Mouse (Mus musculus) forebrain, postnatal 0 days (tissue): ENCODE measurements around the gene Dnajc22. TPM values are rescaled to one million over a fixed set of nuclear protein-coding genes. Genes with fewer than 3 reads are reported as not detected.

Source experiments
- ATAC-seq: fragments of 200-750 bp; cut with Nextera tagmentation; 2 replicates; pipeline ENCODE4 v1.8.0; 2017; ENCODE audit warnings: mild to moderate bottlenecking, moderate library complexity
- DNase-seq: peaks from one replicate; pipeline ENCODE4 v3.0.0-alpha.2; 2015
- H3K27ac ChIP-seq: fragments of 300-500 bp; sonication (generic); 2 replicates; pipeline ENCODE4 v1.5.1; 2014; ENCODE audit warnings: low read depth, mild to moderate bottlenecking, antibody characterized with exemption, low read length, moderate library complexity, mixed read lengths
- H3K27me3 ChIP-seq: fragments of 300-500 bp; sonication (generic); 2 replicates; pipeline ENCODE4 v1.6.1; 2014; ENCODE audit warnings: mild to moderate bottlenecking, low read length, mixed read lengths; ENCODE audit not compliant: insufficient read depth
- H3K36me3 ChIP-seq: fragments of 300-500 bp; sonication (generic); 2 replicates; pipeline ENCODE4 v1.6.1; 2014; ENCODE audit warnings: mild to moderate bottlenecking, moderate library complexity; ENCODE audit not compliant: insufficient read depth
- H3K4me1 ChIP-seq: fragments of 300-500 bp; sonication (generic); 2 replicates; pipeline ENCODE4 v1.6.1; 2014; ENCODE audit warnings: antibody characterized with exemption; ENCODE audit not compliant: insufficient read depth
- H3K4me2 ChIP-seq: fragments of 300-500 bp; sonication (generic); 2 replicates; pipeline ENCODE4 v1.6.1; 2014; ENCODE audit warnings: low read depth, mild to moderate bottlenecking, moderate library complexity
- H3K4me3 ChIP-seq: fragments of 300-500 bp; sonication (generic); 2 replicates; pipeline ENCODE4 v1.5.1; 2014; ENCODE audit warnings: low read depth, low read length, mixed read lengths
- H3K9ac ChIP-seq: fragments of 300-500 bp; sonication (generic); 2 replicates; pipeline ENCODE4 v1.6.1; 2014; ENCODE audit warnings: mild to moderate bottlenecking
- H3K9me3 ChIP-seq: fragments of 300-500 bp; sonication (generic); 2 replicates; pipeline ENCODE4 v1.6.1; 2016; ENCODE audit warnings: low read length
- CTCF ChIP-seq: sonication (generic); IDR thresholded peaks from 2 replicates; pipeline ENCODE4 v1.5.1; 2016; ENCODE audit warnings: antibody characterized with exemption, control low read depth, low read depth
- WGBS: fragments of 180-500 bp; shearing (Covaris S2); extraction: QIAGEN DNeasy Blood & Tissue Kit; methylation state at CpG from one replicate; pipeline ENCODE4 v1.1.7; 2014; 5-methylcytosine and 5-hydroxymethylcytosine counted together
- polyA plus RNA-seq: library from polyadenylated mRNA; unstranded; fragments of >200 nt; fragmentation: Nextera tagmentation; extraction: Ambion mirVana; gene quantifications from 2 replicates; pipeline ENCODE4 v1.2.1, GENCODE M21; 2015
- total RNA-seq: library from RNA; depleted of rRNA; stranded (reverse); fragments of >200 nt; gene quantifications from 2 replicates; pipeline ENCODE4 v1.2.3, GENCODE M21; 2014

Gene Dnajc22
- total and polyA plus RNA-seq, 2 experiments from 2014 or later: 0.51 to 0.71 TPM

DNA sequence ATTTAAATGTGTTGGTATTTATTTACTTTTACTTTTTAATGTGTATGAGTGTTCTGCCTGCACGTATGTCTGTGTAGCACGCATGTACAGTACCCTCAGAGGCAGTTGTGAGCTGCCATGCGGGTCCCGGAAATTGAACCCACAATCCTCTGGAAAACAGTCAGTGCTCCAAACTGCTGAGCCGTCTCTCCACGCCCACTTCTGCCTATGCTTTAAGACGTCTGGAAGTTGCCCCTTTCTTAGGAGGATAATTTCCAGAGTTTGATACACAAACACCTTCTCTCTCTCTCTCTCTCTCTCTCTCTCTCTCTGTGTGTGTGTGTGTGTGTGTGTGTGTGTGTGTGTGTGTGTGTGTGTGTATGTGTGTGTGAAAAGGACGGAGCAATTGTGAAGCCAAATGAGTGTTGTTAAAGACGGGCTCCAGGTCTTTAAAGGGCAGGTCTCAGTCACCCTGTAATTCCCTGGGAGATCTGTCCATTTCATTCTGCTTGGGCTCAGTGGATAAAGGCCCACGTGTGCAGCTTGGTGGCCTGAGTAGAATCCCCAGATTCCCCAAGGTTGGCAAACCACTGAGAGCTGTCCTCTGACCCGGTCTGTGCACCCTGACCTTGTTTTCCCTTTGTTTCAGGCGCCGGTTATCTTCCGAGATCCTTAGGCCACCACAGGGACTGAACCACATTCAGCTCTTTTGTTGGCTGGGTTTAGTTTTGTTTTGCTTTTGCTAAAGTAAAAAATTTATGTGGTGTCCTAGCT is 21.5 kb downstream of the Dnajc22 start:
- no peak for TF ChIP-seq CTCF
- Histone ChIP-seq H3K36me3 (no peaks in the 10 kb centered on the region), H3K27me3 (no peaks in the 10 kb centered on the region), H3K27ac (no peak overlapping the region), H3K9me3 (no peaks in the 10 kb centered on the region), H3K4me3 (no peak overlapping the region), H3K4me2 (no peak overlapping the region), H3K9ac (no peak overlapping the region), H3K4me1 (no peaks in the 10 kb centered on the region)
- ATAC-seq (no peak), DNase-seq (no peak)
- WGBS: 53% methylated on average over 14 of the region's 14 CpGs

DNA sequence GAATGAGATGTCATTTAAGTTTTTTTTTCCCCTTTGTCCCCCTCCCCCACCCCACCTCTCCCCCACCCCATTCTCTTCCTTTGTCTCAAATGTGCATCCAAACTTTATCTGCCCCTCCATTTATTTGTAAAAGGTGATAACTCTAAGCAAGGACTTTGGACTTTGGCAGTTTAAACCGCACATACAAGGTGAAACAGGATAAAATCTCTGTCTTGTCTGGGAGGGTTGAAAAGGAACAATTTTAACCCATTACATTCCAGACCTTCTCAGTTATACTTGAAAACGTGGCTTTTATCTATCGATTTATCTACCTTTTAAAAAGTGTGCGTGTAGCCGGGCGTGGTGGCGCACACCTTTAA is 22.1 kb downstream of the Dnajc22 start:
- no peak overlapping the region for H3K4me2 ChIP-seq
- no peak overlapping the region for H3K27ac ChIP-seq
- H3K36me3 ChIP-seq: no peaks in the 10 kb centered on the region
- H3K9ac ChIP-seq: no peak overlapping the region
- no peak overlapping the region for H3K4me3 ChIP-seq
- no peak for ATAC-seq
- no peaks in the 10 kb centered on the region for H3K9me3 ChIP-seq
- TF ChIP-seq CTCF: no peak
- no peaks in the 10 kb centered on the region for H3K27me3 ChIP-seq
- 89% methylated on average over 7 of the region's 7 CpGs for WGBS
- H3K4me1 ChIP-seq: no peaks in the 10 kb centered on the region
- DNase-seq: no peak

DNA sequence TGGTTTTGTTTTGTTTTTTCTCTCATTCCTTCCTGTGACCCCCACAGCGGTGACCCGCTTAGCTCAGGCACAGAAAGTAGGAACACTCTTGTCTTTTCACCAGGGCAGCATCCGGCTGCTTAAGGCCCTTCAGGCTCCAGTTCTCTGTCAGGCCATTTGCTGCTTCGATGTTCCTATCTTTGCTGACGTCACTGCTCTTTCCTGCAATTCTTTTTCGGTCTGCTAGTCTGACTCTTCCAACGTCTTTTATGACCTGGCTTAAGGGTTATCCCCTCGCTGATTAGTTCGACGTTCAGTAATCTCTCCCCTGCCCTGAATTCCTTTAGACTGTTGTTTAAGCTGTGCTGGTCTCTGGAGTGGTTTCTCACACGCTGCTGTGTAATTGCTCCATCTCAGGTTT is 23.6 kb downstream of the Dnajc22 start:
- ATAC-seq (no peak), DNase-seq (no peak)
- Histone ChIP-seq H3K4me2 (no peak overlapping the region), H3K27ac (no peak overlapping the region), H3K9ac (no peak overlapping the region), H3K4me3 (no peak overlapping the region), H3K27me3 (no peaks in the 10 kb centered on the region), H3K36me3 (no peaks in the 10 kb centered on the region), H3K4me1 (no peaks in the 10 kb centered on the region), H3K9me3 (no peaks in the 10 kb centered on the region)
- 62% methylated on average over 11 of the region's 11 CpGs for WGBS
- TF ChIP-seq CTCF: no peak

DNA sequence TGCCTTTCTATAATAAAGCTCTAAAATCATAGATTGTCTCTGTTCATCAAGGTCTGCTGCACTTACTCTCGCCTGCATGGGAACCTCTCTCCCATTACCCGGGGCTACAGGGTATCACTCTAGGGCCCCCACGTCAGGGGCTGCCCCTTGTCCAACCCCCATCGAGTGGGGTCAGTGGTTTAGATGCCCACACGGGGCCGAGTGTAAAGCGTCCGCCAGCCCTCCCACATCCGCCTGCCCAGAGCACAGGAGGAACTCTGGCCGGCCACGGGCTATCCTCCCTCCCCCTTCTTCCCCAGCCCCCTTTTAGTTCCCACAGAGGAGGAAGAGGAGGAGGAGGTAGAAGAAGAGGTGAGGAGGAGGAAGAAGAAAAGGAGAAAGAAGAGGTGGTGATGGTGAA is 27.8 kb downstream of the Dnajc22 start:
- no peak overlapping the region for H3K27ac ChIP-seq
- no peaks in the 10 kb centered on the region for H3K9me3 ChIP-seq
- no peak overlapping the region for H3K4me2 ChIP-seq
- no peak for DNase-seq
- no peaks in the 10 kb centered on the region for H3K27me3 ChIP-seq
- no peaks in the 10 kb centered on the region for H3K36me3 ChIP-seq
- no peak for TF ChIP-seq CTCF
- no peak overlapping the region for H3K4me3 ChIP-seq
- ATAC-seq: no peak
- no peak overlapping the region for H3K9ac ChIP-seq
- 18% methylated on average over 11 of the region's 11 CpGs for WGBS
- H3K4me1 ChIP-seq: 0 out of 2 replicates have a peak, but pooled peaks cover 5% of the 10 kb centered on the region

DNA sequence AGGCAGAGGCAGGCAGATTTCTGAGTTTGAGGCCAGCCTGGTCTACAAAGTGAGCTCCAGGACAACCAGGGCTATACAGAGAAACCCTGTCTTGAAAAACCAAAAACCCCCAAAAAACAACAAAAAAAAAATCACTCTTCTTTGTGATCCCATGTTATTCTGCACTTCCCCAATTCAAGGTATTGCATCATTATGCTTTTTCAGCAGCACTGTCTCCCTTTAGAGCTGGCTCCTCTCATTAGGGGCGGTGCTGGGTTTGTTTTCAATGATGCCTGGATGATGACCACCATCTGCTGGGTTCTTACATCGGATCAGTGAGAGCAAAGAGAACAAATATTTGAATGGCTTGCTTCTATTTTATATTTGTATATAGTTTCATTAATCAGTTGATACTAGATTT is 29.7 kb downstream of the Dnajc22 start:
- Histone ChIP-seq H3K27ac (no peak overlapping the region), H3K4me1 (peaks cover 7% of the 10 kb centered on the region; the same call in 1 of the 2 replicates), H3K9me3 (no peaks in the 10 kb centered on the region), H3K27me3 (no peaks in the 10 kb centered on the region), H3K36me3 (no peaks in the 10 kb centered on the region), H3K4me3 (no peak overlapping the region), H3K4me2 (no peak overlapping the region), H3K9ac (no peak overlapping the region)
- no peak for ATAC-seq
- TF ChIP-seq CTCF: no peak
- 79% methylated on average over 2 of the region's 2 CpGs for WGBS
- no peak for DNase-seq

DNA sequence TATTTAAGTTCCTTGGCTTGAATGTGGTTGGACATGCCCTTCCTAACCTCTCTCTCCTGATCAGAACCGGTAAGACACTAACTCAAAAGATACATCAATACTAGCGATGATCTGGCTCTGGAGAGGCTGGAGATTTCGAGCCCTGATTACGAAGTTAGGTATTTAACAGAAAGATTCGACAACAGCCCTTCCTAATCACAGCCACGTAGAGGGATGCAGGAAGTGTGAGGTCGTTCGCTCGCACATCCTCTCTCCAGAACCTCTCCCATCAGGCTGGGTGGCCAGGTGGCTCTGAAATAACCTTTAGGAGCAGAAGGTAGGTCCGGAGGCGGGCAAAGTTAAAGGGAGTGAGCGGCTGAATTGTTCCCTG is 32.7 kb downstream of the Dnajc22 start, which contains the start of gene Spats2:
Spats2 (plus strand) TSS at position 206 of the 370 bp plus-strand sequence.
- Histone ChIP-seq H3K9ac (peak within 1 kb of the TSS; percentile 87), H3K4me2 (peak within 1 kb of the TSS; percentile 90), H3K4me3 (peak within 1 kb of the TSS; percentile 88), H3K9me3 (no peaks in the 10 kb centered on the region), H3K4me1 (peaks cover 11% of the 10 kb centered on the region), H3K27me3 (no peaks in the 10 kb centered on the region), H3K27ac (peak within 1 kb of the TSS; percentile 92), H3K36me3 (no peaks in the 10 kb centered on the region)
- DNase-seq (no peak), ATAC-seq (no peak)
- 1% methylated on average over 12 of the region's 12 CpGs for WGBS
- no peak for TF ChIP-seq CTCF

DNA sequence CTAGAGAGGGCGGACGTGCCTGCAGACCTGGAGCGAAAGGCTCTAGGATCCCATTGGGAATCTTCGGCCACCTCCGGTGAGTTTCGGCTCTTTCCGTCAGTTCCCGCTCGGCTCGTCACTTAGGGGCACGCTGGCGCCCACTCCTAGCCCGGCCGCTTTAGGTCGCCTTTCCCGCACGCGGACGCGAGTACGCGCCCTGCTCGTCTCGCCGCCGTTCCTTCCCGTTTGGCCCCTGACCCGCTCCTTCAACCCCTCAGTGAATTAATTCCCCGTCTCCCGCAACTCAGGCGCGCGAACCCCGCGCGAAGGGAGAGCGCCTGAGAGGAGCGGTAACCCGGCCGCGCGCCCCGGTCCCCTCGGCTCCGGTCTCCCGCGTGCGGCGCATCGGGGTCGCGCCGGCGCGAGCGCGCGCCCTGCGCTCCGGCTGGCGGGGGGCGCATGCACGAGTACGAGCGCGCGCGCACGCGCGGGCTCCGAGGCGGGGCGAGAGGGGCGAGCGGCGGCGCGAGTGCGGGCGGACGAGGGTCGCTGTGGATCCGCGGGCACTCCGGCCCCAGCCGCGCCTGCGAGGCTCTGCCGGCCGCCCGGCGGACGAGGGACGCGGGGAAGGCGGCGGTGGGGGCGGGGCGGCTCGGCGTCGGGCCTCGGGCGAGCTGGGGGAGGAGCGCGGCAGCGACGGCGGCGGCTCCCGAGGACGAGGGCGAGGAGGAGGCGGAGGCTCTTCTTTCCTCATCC is 33.3 kb downstream of the Dnajc22 start:
- peak overlapping the region; percentile 92 for H3K27ac ChIP-seq
- H3K9ac ChIP-seq: peak overlapping the region; percentile 87
- peaks cover 11% of the 10 kb centered on the region for H3K4me1 ChIP-seq
- H3K4me2 ChIP-seq: peak overlapping the region; percentile 90
- no peak for TF ChIP-seq CTCF
- no peaks in the 10 kb centered on the region for H3K9me3 ChIP-seq
- no peaks in the 10 kb centered on the region for H3K36me3 ChIP-seq
- H3K4me3 ChIP-seq: peak overlapping the region; percentile 88
- H3K27me3 ChIP-seq: no peaks in the 10 kb centered on the region
- DNase-seq (peak; percentile 93), ATAC-seq (peak; percentile 91)
- WGBS: under 1% methylated on average over 88 of the region's 115 CpGs
